Mouse (Mus musculus) liver, postnatal 0 days (tissue): Measurements from ENCODE around the gene Myh6.

ENCODE experiments used
- CTCF ChIP-seq: sonication (generic); IDR thresholded peaks from 2 replicates; pipeline ENCODE4 v1.5.1; 2016; ENCODE audit warnings: antibody characterized with exemption, low read depth
- EP300 ChIP-seq: IDR thresholded peaks from 2 replicates; pipeline ENCODE4 v1.6.1; 2016; ENCODE audit warnings: antibody characterized with exemption, low read depth, mild to moderate bottlenecking

- TF ChIP-seq CTCF (no peak), EP300 (no peak)
Observed at GRCm38 (mm10) chr14:54955481-54955880, 11.2 kb downstream of the Myh6 start.
